Mouse (Mus musculus): ENCODE measurements around the gene Bhmt. TPM values are rescaled to one million over a fixed set of nuclear protein-coding genes. Genes with fewer than 3 reads are reported as not detected.

Bhmt gene
- polyA plus RNA-seq, 1 experiment from 2014 or later = 196 TPM

DNA sequence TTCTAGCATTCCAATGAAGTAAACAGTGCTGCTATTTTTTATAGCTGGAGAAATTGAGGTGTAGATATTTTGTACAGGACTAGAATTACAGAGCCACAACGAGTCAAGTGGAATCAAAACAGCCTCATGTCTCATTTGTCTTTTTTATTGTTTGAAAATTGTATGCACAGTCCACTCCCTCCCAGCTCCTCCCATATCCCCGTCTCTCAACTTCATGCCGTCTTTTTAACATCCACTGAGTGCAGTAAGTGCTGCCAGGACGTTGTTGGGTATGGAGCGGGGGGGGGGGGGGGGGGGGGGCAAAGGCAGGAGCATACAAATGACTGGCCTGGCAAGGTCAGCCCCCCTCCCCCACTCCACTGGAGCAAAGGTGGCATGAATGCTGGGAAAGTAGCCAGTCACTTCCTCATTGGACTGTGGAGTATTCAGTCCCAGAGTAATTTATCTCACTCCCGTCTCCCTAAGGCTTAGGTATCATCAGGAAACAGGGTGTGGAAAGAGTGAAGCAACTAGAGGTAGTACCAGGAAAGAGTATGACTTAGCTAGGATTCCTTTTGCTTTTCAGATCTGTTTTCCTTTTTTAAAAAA is 23.3 kb downstream of the Bhmt start:
- Histone ChIP-seq H3K27ac (ENCODE audit: low read length) (no peak overlapping the region), H3K4me1 (ENCODE audit: control insufficient read depth, low read depth, low read length) (no peaks in the 10 kb centered on the region), H3K36me3 (ENCODE audit: control insufficient read depth, insufficient read depth) (no peaks in the 10 kb centered on the region), H3K27me3 (ENCODE audit: control insufficient read depth, insufficient read depth, low read depth, low read length) (no peaks in the 10 kb centered on the region), H3K9ac (ENCODE audit: low read depth, low read length) (no peak overlapping the region), H3K9me3 (replicated peaks; ENCODE audit: control insufficient read depth, low read length) (no peaks in the 10 kb centered on the region), H3K4me2 (ENCODE audit: low read depth, low read length) (no peak overlapping the region), H3K4me3 (ENCODE audit: low read depth, low read length) (no peak overlapping the region)
- no peak for ATAC-seq (ENCODE audit: low read depth)
- 42% methylated on average over 5 of the region's 6 CpGs for WGBS (ENCODE audit: insufficient replicate concordance)

DNA sequence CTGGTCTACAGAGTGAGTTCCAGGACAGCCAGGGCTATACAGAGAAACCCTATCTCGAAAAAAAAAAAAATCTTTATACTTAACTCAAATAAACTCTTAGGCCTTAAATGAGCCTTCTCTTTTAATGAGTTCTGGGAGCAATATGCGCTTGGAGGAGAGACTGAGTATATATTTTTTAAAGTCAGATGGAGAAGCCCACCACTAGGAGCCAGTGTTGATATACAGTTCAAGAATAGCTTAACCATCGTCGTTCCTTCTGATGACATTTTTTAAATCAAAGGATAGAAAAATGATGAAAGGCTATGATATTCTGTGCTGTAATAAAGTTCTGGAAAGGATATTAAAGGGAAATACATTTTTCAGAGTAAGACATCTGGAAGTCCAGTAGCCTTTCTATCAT is 24.0 kb downstream of the Bhmt start:
- Histone ChIP-seq H3K36me3 (ENCODE audit: control insufficient read depth, insufficient read depth) (no peaks in the 10 kb centered on the region), H3K9me3 (replicated peaks; ENCODE audit: control insufficient read depth, low read length) (no peaks in the 10 kb centered on the region), H3K4me3 (ENCODE audit: low read depth, low read length) (no peak overlapping the region), H3K27ac (ENCODE audit: low read length) (no peak overlapping the region), H3K4me2 (ENCODE audit: low read depth, low read length) (no peak overlapping the region), H3K27me3 (ENCODE audit: control insufficient read depth, insufficient read depth, low read depth, low read length) (no peaks in the 10 kb centered on the region), H3K9ac (ENCODE audit: low read depth, low read length) (no peak overlapping the region), H3K4me1 (ENCODE audit: control insufficient read depth, low read depth, low read length) (no peaks in the 10 kb centered on the region)
- ATAC-seq (ENCODE audit: low read depth) = no peak
- WGBS (ENCODE audit: insufficient replicate concordance) = 61% methylated on average over 4 of the region's 4 CpGs

DNA sequence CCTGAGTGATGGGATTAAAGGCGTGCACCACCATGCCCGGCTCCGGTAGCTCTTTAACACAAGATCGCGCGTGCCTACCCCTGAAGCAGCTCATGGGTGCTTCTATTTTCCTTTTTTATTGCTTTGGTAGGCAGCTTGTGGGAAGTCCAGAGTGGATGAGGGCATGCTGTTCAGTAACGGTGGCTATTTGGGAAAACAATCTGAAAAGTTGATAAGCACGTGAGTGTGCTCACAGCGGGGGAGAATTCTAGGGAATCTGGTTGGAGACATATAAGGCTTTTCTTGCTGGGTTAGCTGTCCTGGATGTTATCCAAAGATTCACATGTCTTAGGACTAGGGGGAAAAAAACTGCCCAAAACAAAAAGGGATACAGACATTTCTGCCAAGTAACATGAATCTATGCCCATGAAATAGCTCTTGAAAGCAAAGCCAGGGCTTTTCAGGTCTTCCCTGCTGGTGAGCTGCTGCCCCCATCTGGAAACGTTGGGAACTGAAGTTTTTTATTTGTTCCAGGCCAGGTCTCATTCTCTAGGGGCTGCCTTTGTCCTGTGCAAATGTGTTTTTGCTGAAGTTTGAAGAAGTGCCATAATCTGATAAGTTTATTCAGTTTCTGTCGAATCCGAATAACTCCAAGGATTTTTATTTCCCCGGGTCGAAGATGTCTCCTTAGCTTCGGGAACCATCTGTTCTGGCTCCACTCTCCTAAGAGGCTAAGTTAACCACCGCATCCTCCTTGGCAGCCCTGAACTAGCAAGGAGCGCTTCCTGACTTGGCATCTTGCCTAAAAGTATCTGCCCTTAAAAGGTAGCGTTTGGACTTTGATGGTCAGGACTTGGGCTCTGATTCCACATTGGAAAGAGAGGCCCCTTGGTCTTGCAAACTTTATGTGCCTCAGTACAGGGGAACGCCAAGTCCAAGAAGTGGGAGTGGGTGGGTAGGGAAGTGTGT is 24.8 kb downstream of the Bhmt start:
- Histone ChIP-seq H3K4me2 (ENCODE audit: low read depth, low read length) (no peak overlapping the region), H3K9ac (ENCODE audit: low read depth, low read length) (no peak overlapping the region), H3K4me1 (ENCODE audit: control insufficient read depth, low read depth, low read length) (no peaks in the 10 kb centered on the region), H3K9me3 (replicated peaks; ENCODE audit: control insufficient read depth, low read length) (no peaks in the 10 kb centered on the region), H3K4me3 (ENCODE audit: low read depth, low read length) (no peak overlapping the region), H3K27ac (ENCODE audit: low read length) (no peak overlapping the region), H3K36me3 (ENCODE audit: control insufficient read depth, insufficient read depth) (no peaks in the 10 kb centered on the region), H3K27me3 (ENCODE audit: control insufficient read depth, insufficient read depth, low read depth, low read length) (no peaks in the 10 kb centered on the region)
- 54% methylated on average over 19 of the region's 19 CpGs for WGBS (ENCODE audit: insufficient replicate concordance)
- ATAC-seq (ENCODE audit: low read depth) = no peak

DNA sequence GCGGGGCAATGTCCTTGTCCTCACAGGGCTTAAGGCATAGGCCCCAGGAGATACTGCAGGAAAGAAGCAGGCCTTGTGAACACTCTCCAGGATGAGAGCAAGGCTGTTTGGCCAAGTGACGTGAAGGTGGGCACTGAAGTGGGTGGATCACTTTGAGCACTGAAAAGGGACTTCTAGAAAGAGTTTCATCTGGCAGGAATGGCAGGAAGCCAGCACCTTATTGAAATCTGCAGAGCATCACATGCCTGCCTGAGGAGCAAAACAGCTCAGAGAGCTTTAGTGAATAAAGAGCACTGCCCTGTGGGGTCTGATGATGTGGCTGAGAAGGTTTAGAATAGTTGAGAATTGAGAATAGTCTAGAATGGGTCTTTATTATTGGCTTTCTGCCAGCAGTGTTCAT is 29.3 kb downstream of the Bhmt start:
- no peaks in the 10 kb centered on the region for H3K27me3 ChIP-seq (ENCODE audit: control insufficient read depth, insufficient read depth, low read depth, low read length)
- no peak overlapping the region for H3K9ac ChIP-seq (ENCODE audit: low read depth, low read length)
- ATAC-seq (ENCODE audit: low read depth) = no peak
- H3K4me1 ChIP-seq (ENCODE audit: control insufficient read depth, low read depth, low read length) = no peaks in the 10 kb centered on the region
- no peak overlapping the region for H3K27ac ChIP-seq (ENCODE audit: low read length)
- H3K4me2 ChIP-seq (ENCODE audit: low read depth, low read length) = no peak overlapping the region
- 61% methylated on average over 2 of the region's 2 CpGs for WGBS (ENCODE audit: insufficient replicate concordance)
- no peaks in the 10 kb centered on the region for H3K9me3 ChIP-seq (replicated peaks; ENCODE audit: control insufficient read depth, low read length)
- no peak overlapping the region for H3K4me3 ChIP-seq (ENCODE audit: low read depth, low read length)
- H3K36me3 ChIP-seq (ENCODE audit: control insufficient read depth, insufficient read depth) = no peaks in the 10 kb centered on the region

DNA sequence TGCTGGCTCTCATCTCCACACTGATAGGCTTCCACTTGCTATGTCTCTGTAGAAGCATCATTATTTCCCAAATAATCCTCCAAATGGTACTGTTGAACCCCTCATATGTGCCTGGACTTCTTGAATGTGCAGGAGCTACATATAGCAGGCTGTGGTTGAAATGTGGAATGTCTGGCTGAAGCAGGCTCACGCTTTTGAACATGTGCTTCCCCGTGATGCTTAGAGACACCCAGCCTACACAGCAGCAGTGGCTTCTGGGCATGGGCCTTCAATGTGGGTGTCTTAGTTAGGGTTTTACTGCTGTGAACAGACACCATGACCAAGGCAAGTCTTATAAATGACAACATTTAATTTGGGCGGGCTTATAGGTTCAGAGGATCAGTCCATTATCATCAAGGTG is 30.1 kb downstream of the Bhmt start:
- Histone ChIP-seq H3K4me2 (ENCODE audit: low read depth, low read length) (no peak overlapping the region), H3K9me3 (replicated peaks; ENCODE audit: control insufficient read depth, low read length) (no peaks in the 10 kb centered on the region), H3K27ac (ENCODE audit: low read length) (no peak overlapping the region), H3K4me3 (ENCODE audit: low read depth, low read length) (no peak overlapping the region), H3K4me1 (ENCODE audit: control insufficient read depth, low read depth, low read length) (no peaks in the 10 kb centered on the region), H3K27me3 (ENCODE audit: control insufficient read depth, insufficient read depth, low read depth, low read length) (no peaks in the 10 kb centered on the region), H3K36me3 (ENCODE audit: control insufficient read depth, insufficient read depth) (no peaks in the 10 kb centered on the region), H3K9ac (ENCODE audit: low read depth, low read length) (no peak overlapping the region)
- 61% methylated on average over 3 of the region's 3 CpGs for WGBS (ENCODE audit: insufficient replicate concordance)
- no peak for ATAC-seq (ENCODE audit: low read depth)

DNA sequence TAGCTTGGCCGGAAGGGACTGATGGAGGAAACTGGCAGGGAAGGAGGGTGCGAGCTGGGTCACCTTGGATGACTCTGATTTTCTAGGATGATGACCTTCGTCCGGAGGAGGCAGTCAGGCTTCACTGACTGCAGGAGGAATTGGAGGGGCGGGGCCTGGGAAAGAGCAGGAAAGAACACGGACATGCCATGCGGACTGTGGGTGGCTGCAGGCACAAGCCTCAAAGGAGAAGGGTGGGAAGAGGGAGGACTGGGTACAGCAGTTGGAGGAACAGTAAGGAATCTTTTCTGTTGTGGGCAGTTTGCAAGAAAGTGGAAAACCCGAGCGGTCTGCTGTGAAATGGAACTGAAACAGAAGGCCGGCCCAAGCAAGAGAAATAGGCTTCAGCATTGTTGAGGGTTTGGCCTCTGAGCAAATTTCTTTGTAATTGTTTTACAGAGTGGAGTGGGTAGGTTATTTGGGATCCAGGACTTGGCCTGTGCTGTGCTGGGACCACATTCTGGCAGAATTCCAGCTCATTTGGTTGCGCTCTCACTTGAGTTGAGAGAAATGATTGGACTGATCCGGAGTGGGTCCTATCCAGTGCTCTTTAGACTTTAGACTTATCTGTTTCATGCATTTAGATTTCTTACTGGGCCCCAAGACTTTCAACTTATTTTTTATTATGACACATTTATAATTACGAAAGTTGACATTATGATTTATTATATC is 30.7 kb downstream of the Bhmt start:
- Histone ChIP-seq H3K4me2 (ENCODE audit: low read depth, low read length) (no peak overlapping the region), H3K27me3 (ENCODE audit: control insufficient read depth, insufficient read depth, low read depth, low read length) (no peaks in the 10 kb centered on the region), H3K27ac (ENCODE audit: low read length) (no peak overlapping the region), H3K4me3 (ENCODE audit: low read depth, low read length) (no peak overlapping the region), H3K4me1 (ENCODE audit: control insufficient read depth, low read depth, low read length) (no peaks in the 10 kb centered on the region), H3K36me3 (ENCODE audit: control insufficient read depth, insufficient read depth) (no peaks in the 10 kb centered on the region), H3K9me3 (replicated peaks; ENCODE audit: control insufficient read depth, low read length) (no peaks in the 10 kb centered on the region), H3K9ac (ENCODE audit: low read depth, low read length) (no peak overlapping the region)
- 70% methylated on average over 13 of the region's 13 CpGs for WGBS (ENCODE audit: insufficient replicate concordance)
- ATAC-seq (ENCODE audit: low read depth) = no peak

DNA sequence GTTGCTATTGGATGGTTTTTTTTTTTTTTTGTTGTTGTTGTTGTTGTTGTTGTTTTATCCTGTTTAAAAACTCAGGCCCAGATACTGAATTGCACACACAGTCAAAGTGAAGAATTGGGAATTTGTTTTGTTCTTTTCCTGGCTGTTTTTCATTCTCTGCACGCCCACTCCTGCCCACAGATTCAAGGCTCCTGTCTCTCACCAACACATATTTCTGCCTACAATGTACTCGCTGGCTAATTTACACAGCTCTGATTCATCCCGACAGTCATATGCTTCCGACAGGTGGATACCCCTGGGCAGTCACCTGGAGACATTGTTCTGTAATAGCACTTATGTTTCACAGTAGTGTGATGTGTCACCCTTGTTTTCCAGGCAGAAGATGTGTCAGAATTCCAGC is 33.1 kb downstream of the Bhmt start:
- Histone ChIP-seq H3K9ac (ENCODE audit: low read depth, low read length) (no peak overlapping the region), H3K9me3 (replicated peaks; ENCODE audit: control insufficient read depth, low read length) (no peaks in the 10 kb centered on the region), H3K4me2 (ENCODE audit: low read depth, low read length) (no peak overlapping the region), H3K4me1 (ENCODE audit: control insufficient read depth, low read depth, low read length) (no peaks in the 10 kb centered on the region), H3K27ac (ENCODE audit: low read length) (no peak overlapping the region), H3K27me3 (ENCODE audit: control insufficient read depth, insufficient read depth, low read depth, low read length) (no peaks in the 10 kb centered on the region), H3K4me3 (ENCODE audit: low read depth, low read length) (no peak overlapping the region), H3K36me3 (ENCODE audit: control insufficient read depth, insufficient read depth) (no peaks in the 10 kb centered on the region)
- WGBS (ENCODE audit: insufficient replicate concordance) = 62% methylated on average over 4 of the region's 4 CpGs
- no peak for ATAC-seq (ENCODE audit: low read depth)

DNA sequence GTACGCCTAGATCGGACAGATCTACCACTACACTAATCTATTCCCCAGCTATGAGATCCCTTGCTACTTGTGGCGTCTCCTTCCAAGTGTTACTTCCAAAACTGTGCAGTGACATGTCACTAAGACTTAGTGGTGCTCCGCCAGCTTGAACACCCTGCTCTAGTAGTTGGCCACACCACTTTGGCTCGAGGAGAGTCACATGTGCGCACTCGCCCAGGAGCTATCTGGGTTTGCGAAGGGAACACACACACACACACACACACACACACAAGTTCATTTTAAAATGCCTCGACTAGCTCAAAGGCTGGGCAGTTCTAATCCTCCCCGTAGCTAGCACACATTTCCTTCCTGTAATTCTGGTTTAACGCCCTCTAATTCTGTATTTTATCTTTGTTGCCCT is 36.2 kb downstream of the Bhmt start:
- Histone ChIP-seq H3K36me3 (ENCODE audit: control insufficient read depth, insufficient read depth) (no peaks in the 10 kb centered on the region), H3K9me3 (replicated peaks; ENCODE audit: control insufficient read depth, low read length) (no peaks in the 10 kb centered on the region), H3K4me1 (ENCODE audit: control insufficient read depth, low read depth, low read length) (no peaks in the 10 kb centered on the region), H3K27me3 (ENCODE audit: control insufficient read depth, insufficient read depth, low read depth, low read length) (no peaks in the 10 kb centered on the region), H3K27ac (ENCODE audit: low read length) (no peak overlapping the region), H3K4me2 (ENCODE audit: low read depth, low read length) (no peak overlapping the region), H3K9ac (ENCODE audit: low read depth, low read length) (no peak overlapping the region), H3K4me3 (ENCODE audit: low read depth, low read length) (no peak overlapping the region)
- WGBS (ENCODE audit: insufficient replicate concordance) = 53% methylated on average over 11 of the region's 11 CpGs
- no peak for ATAC-seq (ENCODE audit: low read depth)

Measured in liver, embryonic 16.5 days (tissue).